Mouse (Mus musculus) heart, adult 2 months (tissue): Measurements from ENCODE around the gene Acot3.
A peak's percentile ranks its signal among the peaks of the same experiment; 100 is the strongest.
"Not testable (repeated sequence)": the region's sequence is repeated elsewhere in the genome, so short reads cannot be mapped to it uniquely, and the experiment has no call there.

Source experiments
- CTCF ChIP-seq: fragments of 200-600 bp; IDR thresholded peaks from 2 replicates; pipeline ENCODE4 v1.8.1; 2022; ENCODE audit warnings: antibody characterized with exemption, mild to moderate bottlenecking, moderate library complexity
- EP300 ChIP-seq: fragments of 200-500 bp; IDR thresholded peaks from 2 replicates; pipeline ENCODE4 v1.6.1; 2011; ENCODE audit warnings: low read depth, low read length, control low read depth; ENCODE audit not compliant: insufficient read depth
- POLR2A ChIP-seq: fragments of 200-500 bp; IDR thresholded peaks from 2 replicates; pipeline ENCODE4 v1.6.1; 2011; ENCODE audit warnings: mild to moderate bottlenecking, low read depth, low read length, control low read depth; ENCODE audit not compliant: insufficient read depth

DNA sequence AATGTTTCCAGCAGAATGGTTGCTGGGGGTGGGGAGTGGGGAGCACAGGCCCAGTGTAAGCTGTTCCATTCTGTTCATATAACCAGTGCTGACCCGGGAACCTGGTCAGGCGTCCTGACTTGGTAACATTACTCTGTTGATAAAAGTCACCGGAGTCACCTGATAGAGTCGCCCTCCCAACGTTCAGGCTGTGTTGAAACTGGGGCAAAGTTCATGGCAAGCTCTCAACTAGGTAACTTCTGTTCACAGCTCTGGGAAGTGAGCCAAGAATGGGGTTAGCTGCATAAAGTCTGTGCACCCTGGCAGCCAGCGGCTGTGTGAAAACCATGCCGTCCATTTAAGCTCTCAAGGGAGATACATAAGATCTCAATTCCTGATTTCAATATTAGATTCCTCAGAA is 31.4 kb upstream of the Acot3 start:
- TF ChIP-seq EP300 = peak; percentile 77; the same call in 1 of the 2 replicates
- not testable (repeated sequence) for TF ChIP-seq CTCF, POLR2A
